Mouse (Mus musculus): ENCODE data around the gene Mup9. TPM values are rescaled to one million over a fixed set of nuclear protein-coding genes. Genes with fewer than 3 reads are reported as not detected.
"Not testable (repeated sequence)": the region's sequence is repeated elsewhere in the genome, so short reads cannot be mapped to it uniquely, and the experiment has no call there.

Mup9 gene
- not detected in 2 replicates for polyA plus RNA-seq (2015; fragmentation: Nextera tagmentation; extraction: Ambion mirVana)

GRCm38 (mm10) chr4:60421852-60422251 is at the start of gene Mup9:
Gene Mup9, minus strand, starts transcription at chr4:60421952.
- WGBS = 74% methylated on average over 3 of the region's 3 CpGs
- not testable (repeated sequence) for H3K4me2 ChIP-seq (replicated peaks; ENCODE audit: low read depth, low read length)

More at GRCm38 (mm10) chr4:60421852-60422251, at the start of gene Mup9:
- not testable (repeated sequence) for H3K4me1 ChIP-seq (ENCODE audit: insufficient read depth, low read depth, low read length); ATAC-seq; H3K9me3 ChIP-seq (ENCODE audit: low read length); H3K9ac ChIP-seq (replicated peaks; ENCODE audit: low read depth); H3K27ac ChIP-seq (ENCODE audit: low read length); DNase-seq (ENCODE audit: low spot score); H3K36me3 ChIP-seq (ENCODE audit: insufficient read depth, low read length); H3K4me3 ChIP-seq (ENCODE audit: low read depth, low read length); H3K27me3 ChIP-seq (replicated peaks; ENCODE audit: insufficient read depth, low read length)

Other genes starting within 250 kb of the Mup9 start
- not detected in 2 replicates for gene Mup8, start 199.4 kb downstream of the Mup9 start, polyA plus RNA-seq (2015; fragmentation: Nextera tagmentation; extraction: Ambion mirVana)
- not detected in 2 replicates for gene Mup1, start 80.0 kb upstream of the Mup9 start, polyA plus RNA-seq (2015; fragmentation: Nextera tagmentation; extraction: Ambion mirVana)
- not detected in 2 replicates for gene Mup10, start 160.2 kb upstream of the Mup9 start, polyA plus RNA-seq (2015; fragmentation: Nextera tagmentation; extraction: Ambion mirVana)
- not detected in 2 replicates for gene Mup11, start 240.5 kb upstream of the Mup9 start, polyA plus RNA-seq (2015; fragmentation: Nextera tagmentation; extraction: Ambion mirVana)